Mouse (Mus musculus): ENCODE results near the gene Edf1. TPM values are rescaled to one million over a fixed set of nuclear protein-coding genes. Genes with fewer than 3 reads are reported as not detected.

Edf1 gene
- polyA plus RNA-seq, 1 experiment from 2014 or later, result 373 TPM

Other genes starting within 250 kb of the Edf1 start
- 0.53 and 0.71 TPM in 2 replicates for gene Grin1, start 238.7 kb upstream of the Edf1 start, polyA plus RNA-seq (2015; fragmentation: Nextera tagmentation; extraction: Ambion mirVana)
- 50.5 and 53.2 TPM in 2 replicates for gene Man1b1, start 225.5 kb upstream of the Edf1 start, polyA plus RNA-seq (2015; fragmentation: Nextera tagmentation; extraction: Ambion mirVana)
- gene Dpp7, start 201.5 kb upstream of the Edf1 start, polyA plus RNA-seq (2015; fragmentation: Nextera tagmentation; extraction: Ambion mirVana), result 23.4 TPM in 2 replicates
- gene Uap1l1, start 192.2 kb upstream of the Edf1 start, polyA plus RNA-seq (2015; fragmentation: Nextera tagmentation; extraction: Ambion mirVana), result 24.9 and 27.3 TPM in 2 replicates
- gene Sapcd2, start 185.5 kb upstream of the Edf1 start, polyA plus RNA-seq (2015; fragmentation: Nextera tagmentation; extraction: Ambion mirVana), result 40.4 and 42.7 TPM in 2 replicates
- gene Entpd2, start 162.0 kb upstream of the Edf1 start, polyA plus RNA-seq (2015; fragmentation: Nextera tagmentation; extraction: Ambion mirVana), result 4.5 and 4.6 TPM in 2 replicates
- gene Npdc1, start 158.5 kb upstream of the Edf1 start, polyA plus RNA-seq (2015; fragmentation: Nextera tagmentation; extraction: Ambion mirVana), result 41.3 and 52.5 TPM in 2 replicates
- gene Fut7, start 134.6 kb upstream of the Edf1 start, polyA plus RNA-seq (2015; fragmentation: Nextera tagmentation; extraction: Ambion mirVana), result 0.08 and 0.18 TPM in 2 replicates
- 11.0 and 11.1 TPM in 2 replicates for gene Abca2, start 129.1 kb upstream of the Edf1 start, polyA plus RNA-seq (2015; fragmentation: Nextera tagmentation; extraction: Ambion mirVana)
- gene Clic3, start 101.0 kb upstream of the Edf1 start, polyA plus RNA-seq (2015; fragmentation: Nextera tagmentation; extraction: Ambion mirVana), result 3.6 and 3.9 TPM in 2 replicates
- gene Paxx, start 96.8 kb upstream of the Edf1 start, polyA plus RNA-seq (2015; fragmentation: Nextera tagmentation; extraction: Ambion mirVana), result 30.4 and 31.8 TPM in 2 replicates
- gene Ptgds, start 87.8 kb upstream of the Edf1 start, polyA plus RNA-seq (2015; fragmentation: Nextera tagmentation; extraction: Ambion mirVana), result 1.6 and 2.2 TPM in 2 replicates
- not detected in 2 replicates for gene Lcn12, start 63.9 kb upstream of the Edf1 start, polyA plus RNA-seq (2015; fragmentation: Nextera tagmentation; extraction: Ambion mirVana)
- 85.1 and 96.1 TPM in 2 replicates for gene Fbxw5, start 57.1 kb upstream of the Edf1 start, polyA plus RNA-seq (2015; fragmentation: Nextera tagmentation; extraction: Ambion mirVana)
- 6.3 and 7.8 TPM in 2 replicates for gene C8g, start 56.1 kb upstream of the Edf1 start, polyA plus RNA-seq (2015; fragmentation: Nextera tagmentation; extraction: Ambion mirVana)
- gene Traf2, start 10.9 kb upstream of the Edf1 start, polyA plus RNA-seq (2015; fragmentation: Nextera tagmentation; extraction: Ambion mirVana), result 36.0 and 37.3 TPM in 2 replicates
- 8.4 and 10.1 TPM in 2 replicates for gene Mamdc4, start 17.0 kb downstream of the Edf1 start, polyA plus RNA-seq (2015; fragmentation: Nextera tagmentation; extraction: Ambion mirVana)
- 184 and 197 TPM in 2 replicates for gene Phpt1, start 17.4 kb downstream of the Edf1 start, polyA plus RNA-seq (2015; fragmentation: Nextera tagmentation; extraction: Ambion mirVana)
- gene Ajm1, start 23.9 kb downstream of the Edf1 start, polyA plus RNA-seq (2015; fragmentation: Nextera tagmentation; extraction: Ambion mirVana), result 0.15 and 0.21 TPM in 2 replicates
- gene Rabl6, start 50.7 kb downstream of the Edf1 start, polyA plus RNA-seq (2015; fragmentation: Nextera tagmentation; extraction: Ambion mirVana), result 72.8 and 74.7 TPM in 2 replicates
- 0.12 and 0.27 TPM in 2 replicates for gene Ccdc183, start 59.8 kb downstream of the Edf1 start, polyA plus RNA-seq (2015; fragmentation: Nextera tagmentation; extraction: Ambion mirVana)
- gene Tmem141, start 64.2 kb downstream of the Edf1 start, polyA plus RNA-seq (2015; fragmentation: Nextera tagmentation; extraction: Ambion mirVana), result 31.6 and 32.4 TPM in 2 replicates
- gene Fcna, start 70.2 kb downstream of the Edf1 start, polyA plus RNA-seq (2015; fragmentation: Nextera tagmentation; extraction: Ambion mirVana), result 3.3 and 4.2 TPM in 2 replicates
- gene Lcn8, start 95.3 kb downstream of the Edf1 start, polyA plus RNA-seq (2015; fragmentation: Nextera tagmentation; extraction: Ambion mirVana), result not detected in 2 replicates
- not detected in 2 replicates for gene Lcn5, start 100.1 kb downstream of the Edf1 start, polyA plus RNA-seq (2015; fragmentation: Nextera tagmentation; extraction: Ambion mirVana)
- gene Lcn6, start 118.9 kb downstream of the Edf1 start, polyA plus RNA-seq (2015; fragmentation: Nextera tagmentation; extraction: Ambion mirVana), result not detected in 2 replicates
- not detected in 2 replicates for gene Lcn10, start 124.9 kb downstream of the Edf1 start, polyA plus RNA-seq (2015; fragmentation: Nextera tagmentation; extraction: Ambion mirVana)
- 0.23 TPM in 1 of 2 replicates, not detected in the other for gene Obp2a, start 142.2 kb downstream of the Edf1 start, polyA plus RNA-seq (2015; fragmentation: Nextera tagmentation; extraction: Ambion mirVana)
- 91.2 and 95.1 TPM in 2 replicates for gene Bmyc, start 148.9 kb downstream of the Edf1 start, polyA plus RNA-seq (2015; fragmentation: Nextera tagmentation; extraction: Ambion mirVana)
- not detected in 2 replicates for gene Obp2b, start 179.2 kb downstream of the Edf1 start, polyA plus RNA-seq (2015; fragmentation: Nextera tagmentation; extraction: Ambion mirVana)
- not detected in 2 replicates for gene Lcn3, start 207.7 kb downstream of the Edf1 start, polyA plus RNA-seq (2015; fragmentation: Nextera tagmentation; extraction: Ambion mirVana)
- not detected in 2 replicates for gene Lcn11, start 219.2 kb downstream of the Edf1 start, polyA plus RNA-seq (2015; fragmentation: Nextera tagmentation; extraction: Ambion mirVana)
- gene Gm13539, start 224.4 kb downstream of the Edf1 start, polyA plus RNA-seq (2015; fragmentation: Nextera tagmentation; extraction: Ambion mirVana), result not detected in 2 replicates

All from kidney, embryonic 15.5 days (tissue).